Mouse (Mus musculus): ENCODE measurements at regions not wholly inside any gene's neighbourhood (a gene's known extent, or its start where the extent isn't known, plus 50 kb on each side); places are given as distances from the start of the nearest gene placed in this dataset.

GRCm38 (mm10) chr16:93458598-93459496, 145.0 kb downstream of the Setd4 start:
- no peak for DNase-seq (ENCODE audit: low read depth, low spot score)

GRCm38 (mm10) chr16:93458011-93458585, 145.8 kb downstream of the Setd4 start:
- DNase-seq (ENCODE audit: low read depth, low spot score), result no peak

GRCm38 (mm10) chr16:93456706-93457425, 147.0 kb downstream of the Setd4 start:
- DNase-seq (ENCODE audit: low read depth, low spot score), result no peak

- DNase-seq (ENCODE audit: low read depth, low spot score), result peak; percentile 82
Observed at GRCm38 (mm10) chr16:93454080-93454997, 149.5 kb downstream of the Setd4 start.

GRCm38 (mm10) chr16:93453056-93453455, 150.8 kb downstream of the Setd4 start:
- DNase-seq (ENCODE audit: low read depth, low spot score), result no peak

- DNase-seq (ENCODE audit: low read depth, low spot score), result no peak
Observed at GRCm38 (mm10) chr16:93450896-93451295, 153.0 kb downstream of the Setd4 start.

GRCm38 (mm10) chr16:93449925-93450324, 153.9 kb downstream of the Setd4 start:
- DNase-seq (ENCODE audit: low read depth, low spot score), result peak; percentile 13

GRCm38 (mm10) chr16:93448124-93448523, 155.7 kb downstream of the Setd4 start:
- no peak for DNase-seq (ENCODE audit: low read depth, low spot score)

GRCm38 (mm10) chr16:93446970-93447369, 156.9 kb downstream of the Setd4 start:
- no peak for DNase-seq (ENCODE audit: low read depth, low spot score)

GRCm38 (mm10) chr16:93446206-93446605, 157.7 kb downstream of the Setd4 start:
- no peak for DNase-seq (ENCODE audit: low read depth, low spot score)

GRCm38 (mm10) chr16:93442837-93443236, 161.0 kb downstream of the Setd4 start:
- DNase-seq (ENCODE audit: low read depth, low spot score), result no peak

- no peak for DNase-seq (ENCODE audit: low read depth, low spot score)
Observed at GRCm38 (mm10) chr16:93437608-93438425, 166.0 kb downstream of the Setd4 start.

GRCm38 (mm10) chr16:93436732-93437131, 167.1 kb downstream of the Setd4 start:
- no peak for DNase-seq (ENCODE audit: low read depth, low spot score)

GRCm38 (mm10) chr16:93431316-93431715, 172.5 kb downstream of the Setd4 start:
- no peak for DNase-seq (ENCODE audit: low read depth, low spot score)

GRCm38 (mm10) chr16:93429324-93429781, 174.5 kb downstream of the Setd4 start:
- no peak for DNase-seq (ENCODE audit: low read depth, low spot score)

- DNase-seq (ENCODE audit: low read depth, low spot score), result no peak
Observed at GRCm38 (mm10) chr16:93427264-93427663, 176.6 kb downstream of the Setd4 start.

GRCm38 (mm10) chr16:93425731-93426130, 178.1 kb downstream of the Setd4 start:
- no peak for DNase-seq (ENCODE audit: low read depth, low spot score)

GRCm38 (mm10) chr16:93423174-93423573, 180.7 kb downstream of the Setd4 start:
- no peak for DNase-seq (ENCODE audit: low read depth, low spot score)

GRCm38 (mm10) chr16:93422221-93422620, 181.6 kb downstream of the Setd4 start:
- DNase-seq (ENCODE audit: low read depth, low spot score), result no peak

- DNase-seq (ENCODE audit: low read depth, low spot score), result no peak
Observed at GRCm38 (mm10) chr16:93418246-93418645, 185.6 kb downstream of the Setd4 start.

Measured in CD4-positive helper T cell, adult 2 months (primary cell).